ENCODE assay signal across 8 mouse cellular contexts in the genomic region with DNA sequence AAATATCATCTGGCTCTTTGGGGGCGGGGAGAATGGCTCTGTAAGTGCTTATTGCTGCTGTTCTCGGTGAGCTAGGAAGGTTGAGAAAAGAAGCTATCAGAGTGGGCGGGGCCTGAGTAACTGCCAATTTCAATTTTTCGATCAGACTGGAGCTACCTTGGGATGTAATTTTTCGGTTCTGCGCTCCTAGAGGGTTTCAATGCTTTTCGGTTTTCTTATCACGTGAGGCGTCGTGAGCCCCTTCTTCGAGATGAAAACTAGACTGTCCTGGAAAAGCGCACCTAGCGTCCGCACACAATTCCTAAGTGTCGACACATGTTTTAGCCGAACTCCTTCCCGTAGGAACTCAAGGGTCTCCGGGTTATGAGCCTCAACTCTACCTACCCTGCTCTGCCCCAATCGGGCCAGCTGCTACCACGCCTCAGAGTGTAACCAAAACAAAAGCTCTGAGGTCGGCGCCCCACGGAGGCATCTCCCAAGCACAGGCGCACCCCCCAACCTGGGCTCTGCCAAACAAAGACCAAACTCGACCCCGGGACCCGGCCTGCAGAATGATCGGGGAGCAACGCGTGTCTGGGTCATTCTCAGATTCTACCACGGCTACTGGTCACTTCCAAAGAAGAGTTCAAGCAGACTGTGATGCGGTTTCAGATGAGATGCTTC. TPM values are rescaled to one million over a fixed set of nuclear protein-coding genes. Genes with fewer than 3 reads are reported as not detected.
DNase-seq lines count a peak whose midpoint lies in the region; ATAC-seq lines count a peak whose summit lies in the region.

No protein-coding gene starts in this region.

- peak overlapping the region; percentile 61 for H3K4me3 ChIP-seq in limb, embryonic 11.5 days (ENCODE audit: low read depth, low read length)
- H3K4me3 ChIP-seq in midbrain, embryonic 11.5 days (ENCODE audit: low read depth, low read length) = peak overlapping the region; percentile 68
- H3K4me3 ChIP-seq in stomach, embryonic 14.5 days (ENCODE audit: low read depth, low read length) = peak overlapping the region; percentile 85

- peaks cover 2% of the 10 kb centered on the region; the same call in 1 of the 2 replicates for H3K36me3 ChIP-seq in limb, embryonic 11.5 days (ENCODE audit: control insufficient read depth, insufficient read depth, low read length)
- H3K36me3 ChIP-seq in midbrain, embryonic 11.5 days (ENCODE audit: control insufficient read depth, insufficient read depth, low read length) = no peaks in the 10 kb centered on the region
- H3K36me3 ChIP-seq in stomach, embryonic 14.5 days (ENCODE audit: control insufficient read depth, insufficient read depth, low read length) = no peaks in the 10 kb centered on the region

- peak; percentile 20 for DNase-seq in gastrocnemius, adult 18-20 months (ENCODE audit: low spot score)
- DNase-seq in gastrocnemius, postnatal 25 days = no peak
- DNase-seq in cerebellum, adult 11 months = peak; percentile 54
- DNase-seq in frontal cortex, adult 2 months (ENCODE audit: extremely low spot score in 1 of 2, low spot score in 1 of 2) = peak; percentile 8 to 51
- DNase-seq in induced T-regulatory cell, adult 2 months (ENCODE audit: low read depth) = peak; percentile 81
- peak; percentile 73 for DNase-seq in limb, embryonic 11.5 days (ENCODE audit: low spot score)
- DNase-seq in midbrain, embryonic 11.5 days (ENCODE audit: low spot score, missing footprints) = peak; percentile 96

- H3K9me3 ChIP-seq in limb, embryonic 11.5 days (ENCODE audit: control insufficient read depth, low read length) = no peaks in the 10 kb centered on the region
- no peaks in the 10 kb centered on the region for H3K9me3 ChIP-seq in midbrain, embryonic 11.5 days (ENCODE audit: control insufficient read depth, low read length)
- no peaks in the 10 kb centered on the region for H3K9me3 ChIP-seq in stomach, embryonic 14.5 days (ENCODE audit: control insufficient read depth, low read depth, low read length)

- 2% methylated on average over 32 of the region's 32 CpGs for WGBS in limb, embryonic 11.5 days
- WGBS in midbrain, embryonic 11.5 days = under 1% methylated on average over 32 of the region's 32 CpGs
- WGBS in stomach, embryonic 14.5 days = 1% methylated on average over 32 of the region's 32 CpGs

- H3K4me1 ChIP-seq in limb, embryonic 11.5 days (ENCODE audit: control insufficient read depth, insufficient read depth, low read length) = no peaks in the 10 kb centered on the region
- H3K4me1 ChIP-seq in midbrain, embryonic 11.5 days (ENCODE audit: control insufficient read depth, insufficient read depth, low read length) = no peaks in the 10 kb centered on the region
- no peaks in the 10 kb centered on the region for H3K4me1 ChIP-seq in stomach, embryonic 14.5 days (ENCODE audit: control insufficient read depth, insufficient read depth, low read length)

- peak overlapping the region; percentile 45; the same call in 1 of the 2 replicates for H3K27ac ChIP-seq in limb, embryonic 11.5 days (replicated peaks; ENCODE audit: low read depth, low read length)
- peak overlapping the region; percentile 32 for H3K27ac ChIP-seq in midbrain, embryonic 11.5 days (ENCODE audit: low read depth, low read length)
- peak overlapping the region; percentile 55; the same call in 1 of the 2 replicates for H3K27ac ChIP-seq in stomach, embryonic 14.5 days (ENCODE audit: low read length)

- peak overlapping the region; percentile 76 for H3K4me2 ChIP-seq in limb, embryonic 11.5 days (ENCODE audit: low read depth, severe bottlenecking)
- H3K4me2 ChIP-seq in midbrain, embryonic 11.5 days = peak overlapping the region; percentile 73
- peak overlapping the region; percentile 73 for H3K4me2 ChIP-seq in stomach, embryonic 14.5 days (replicated peaks; ENCODE audit: low read depth, low read length)

- peak; percentile 45; the same call in 1 of the 2 replicates for ATAC-seq in limb, embryonic 11.5 days (ENCODE audit: insufficient number of reproducible peaks, low FRiP score, low TSS enrichment, low read depth)
- ATAC-seq in midbrain, embryonic 11.5 days (ENCODE audit: low FRiP score) = peak; percentile 63
- peak; percentile 33; the same call in 1 of the 2 replicates for ATAC-seq in stomach, embryonic 14.5 days (ENCODE audit: insufficient number of reproducible peaks, insufficient read depth, low FRiP score, low read depth)

- peak overlapping the region; percentile 72 for H3K9ac ChIP-seq in limb, embryonic 11.5 days (ENCODE audit: low read length)
- H3K9ac ChIP-seq in midbrain, embryonic 11.5 days (ENCODE audit: low read length) = peak overlapping the region; percentile 81
- H3K9ac ChIP-seq in stomach, embryonic 14.5 days (replicated peaks; ENCODE audit: low read depth, low read length) = peak overlapping the region; percentile 61

- no peaks in the 10 kb centered on the region for H3K27me3 ChIP-seq in limb, embryonic 11.5 days (ENCODE audit: control insufficient read depth, insufficient read depth, low read length)
- no peaks in the 10 kb centered on the region for H3K27me3 ChIP-seq in midbrain, embryonic 11.5 days (ENCODE audit: control insufficient read depth, insufficient read depth, low read length)
- no peaks in the 10 kb centered on the region for H3K27me3 ChIP-seq in stomach, embryonic 14.5 days (ENCODE audit: control insufficient read depth, insufficient read depth, low read length)

RNA-seq across cellular contexts. Expression of a gene that starts 0.8 kb away (rescaled TPM):
- total RNA-seq in gastrocnemius, adult 18-20 months (2021) = 1 to 10 TPM; 5.9 to 6.4 TPM
- total RNA-seq in gastrocnemius, postnatal 25 days (2021) = 1 to 10 TPM; 4.1 to 5.7 TPM
- polyA plus RNA-seq in frontal cortex, adult 2 months (2012; rRNA removed) = 8.6 and 8.7 TPM in 2 replicates
- 13.4 and 16.0 TPM in 2 replicates for polyA plus RNA-seq in limb, embryonic 11.5 days (2014; fragmentation: Nextera tagmentation; extraction: Ambion mirVana)
- polyA plus RNA-seq in midbrain, embryonic 11.5 days (2014; fragmentation: Nextera tagmentation; extraction: Ambion mirVana) = 18.3 and 19.7 TPM in 2 replicates
- polyA plus RNA-seq in stomach, embryonic 14.5 days (2014; fragmentation: Nextera tagmentation; extraction: Ambion mirVana) = 12.6 and 12.7 TPM in 2 replicates

RNA-seq across cellular contexts. Expression of a gene that starts 32.3 kb away (rescaled TPM):
- 100 to 1,000 TPM; 638 to 646 TPM for total RNA-seq in gastrocnemius, adult 18-20 months (2021)
- total RNA-seq in gastrocnemius, postnatal 25 days (2021) = 100 to 1,000 TPM; 523 to 572 TPM
- 426 and 475 TPM in 2 replicates for polyA plus RNA-seq in frontal cortex, adult 2 months (2012; rRNA removed)
- polyA plus RNA-seq in limb, embryonic 11.5 days (2014; fragmentation: Nextera tagmentation; extraction: Ambion mirVana) = 861 and 889 TPM in 2 replicates
- polyA plus RNA-seq in midbrain, embryonic 11.5 days (2014; fragmentation: Nextera tagmentation; extraction: Ambion mirVana) = 842 and 869 TPM in 2 replicates
- polyA plus RNA-seq in stomach, embryonic 14.5 days (2014; fragmentation: Nextera tagmentation; extraction: Ambion mirVana) = 885 and 926 TPM in 2 replicates

RNA-seq across cellular contexts. Expression of a gene that starts 38.7 kb away (rescaled TPM):
- total RNA-seq in gastrocnemius, adult 18-20 months (2021) = under 1 TPM; 0.25 to 0.38 TPM
- under 1 TPM; 0.31 to 0.38 TPM for total RNA-seq in gastrocnemius, postnatal 25 days (2021)
- polyA plus RNA-seq in frontal cortex, adult 2 months (2012; rRNA removed) = 5.9 and 6.0 TPM in 2 replicates
- 0.94 and 1.0 TPM in 2 replicates for polyA plus RNA-seq in limb, embryonic 11.5 days (2014; fragmentation: Nextera tagmentation; extraction: Ambion mirVana)
- 1.1 TPM in 2 replicates for polyA plus RNA-seq in midbrain, embryonic 11.5 days (2014; fragmentation: Nextera tagmentation; extraction: Ambion mirVana)
- polyA plus RNA-seq in stomach, embryonic 14.5 days (2014; fragmentation: Nextera tagmentation; extraction: Ambion mirVana) = 0.52 and 0.77 TPM in 2 replicates

RNA-seq across cellular contexts. Expression of a gene that starts 39.9 kb away (rescaled TPM):
- 10 to 100 TPM; 10.1 to 12.9 TPM for total RNA-seq in gastrocnemius, adult 18-20 months (2021)
- 1 to 10 TPM; 9.3 to 9.6 TPM for total RNA-seq in gastrocnemius, postnatal 25 days (2021)
- polyA plus RNA-seq in frontal cortex, adult 2 months (2012; rRNA removed) = 25.3 and 26.8 TPM in 2 replicates
- 18.0 and 19.6 TPM in 2 replicates for polyA plus RNA-seq in limb, embryonic 11.5 days (2014; fragmentation: Nextera tagmentation; extraction: Ambion mirVana)
- polyA plus RNA-seq in midbrain, embryonic 11.5 days (2014; fragmentation: Nextera tagmentation; extraction: Ambion mirVana) = 15.9 TPM in 2 replicates
- polyA plus RNA-seq in stomach, embryonic 14.5 days (2014; fragmentation: Nextera tagmentation; extraction: Ambion mirVana) = 20.9 and 22.3 TPM in 2 replicates
